Mouse (Mus musculus): ENCODE data around the gene Marco. TPM values are rescaled to one million over a fixed set of nuclear protein-coding genes. Genes with fewer than 3 reads are reported as not detected.

Gene Marco
- polyA plus RNA-seq (2016; fragmentation: Nextera tagmentation; extraction: Ambion mirVana): 11.9 and 13.0 TPM in 2 replicates

DNA sequence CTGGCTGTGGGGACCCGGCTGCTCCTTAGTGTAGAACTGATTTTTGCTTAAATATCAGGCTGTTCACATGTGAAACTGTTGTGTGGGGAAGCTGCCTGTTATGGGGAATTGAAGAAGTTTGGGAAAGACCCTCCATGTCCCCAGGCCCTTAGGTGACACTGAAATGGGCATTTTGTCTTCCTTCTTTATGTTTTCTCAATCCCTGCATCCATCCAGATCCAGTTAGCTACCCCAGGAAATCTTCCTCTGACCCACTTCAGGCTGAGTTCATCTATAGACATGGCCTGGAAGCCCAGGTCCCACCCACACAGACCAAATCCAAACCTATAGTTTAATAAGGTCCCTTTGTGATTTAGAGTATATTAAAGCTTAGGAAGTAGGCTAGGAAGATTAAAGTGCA lies at the start of gene Marco:
Marco (minus strand) TSS at position 101 of the 400 bp plus-strand sequence.
- WGBS (ENCODE audit: insufficient replicate concordance): 38% methylated on average over 1 of the region's 1 CpGs
- Histone ChIP-seq H3K36me3 (no peaks in the 10 kb centered on the region), H3K4me3 (no peak within 1 kb of the TSS), H3K9ac (no peak within 1 kb of the TSS), H3K27ac (no peak within 1 kb of the TSS), H3K4me2 (no peak within 1 kb of the TSS), H3K27me3 (replicated peaks) (no peaks in the 10 kb centered on the region), H3K9me3 (replicated peaks) (no peaks in the 10 kb centered on the region), H3K4me1 (no peaks in the 10 kb centered on the region)
- no peak for ATAC-seq

DNA sequence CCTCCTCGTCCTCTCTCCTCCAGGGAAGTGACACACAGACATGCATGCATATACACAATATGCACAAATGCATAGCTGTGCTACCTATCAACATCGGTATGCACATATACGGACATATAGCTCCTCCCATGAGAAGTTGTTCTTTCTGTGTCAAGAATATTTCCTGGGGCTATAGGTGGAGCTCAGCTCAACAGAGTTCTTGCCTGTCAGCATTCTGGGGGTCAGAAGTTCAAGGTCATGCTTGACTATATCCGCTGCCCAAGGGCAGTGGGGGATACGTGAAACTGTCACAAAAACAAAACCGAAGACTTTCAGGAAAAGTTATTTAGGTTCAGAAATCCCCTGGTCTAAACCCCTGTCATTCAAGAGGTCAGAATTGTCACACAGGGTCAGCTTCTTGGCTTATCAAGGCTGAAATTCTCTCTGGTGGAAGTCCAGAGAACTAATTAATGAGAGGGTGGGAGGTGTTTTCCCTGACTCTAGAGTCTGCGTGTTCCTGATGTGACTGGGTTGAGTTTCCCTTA lies 34.7 kb upstream of the Marco start:
- Histone ChIP-seq H3K27ac (no peak overlapping the region), H3K4me1 (no peaks in the 10 kb centered on the region), H3K4me2 (no peak overlapping the region), H3K36me3 (no peaks in the 10 kb centered on the region), H3K9me3 (replicated peaks) (no peaks in the 10 kb centered on the region), H3K27me3 (replicated peaks) (no peaks in the 10 kb centered on the region), H3K9ac (no peak overlapping the region), H3K4me3 (no peak overlapping the region)
- 69% methylated on average over 7 of the region's 7 CpGs for WGBS (ENCODE audit: insufficient replicate concordance)
- ATAC-seq: no peak

DNA sequence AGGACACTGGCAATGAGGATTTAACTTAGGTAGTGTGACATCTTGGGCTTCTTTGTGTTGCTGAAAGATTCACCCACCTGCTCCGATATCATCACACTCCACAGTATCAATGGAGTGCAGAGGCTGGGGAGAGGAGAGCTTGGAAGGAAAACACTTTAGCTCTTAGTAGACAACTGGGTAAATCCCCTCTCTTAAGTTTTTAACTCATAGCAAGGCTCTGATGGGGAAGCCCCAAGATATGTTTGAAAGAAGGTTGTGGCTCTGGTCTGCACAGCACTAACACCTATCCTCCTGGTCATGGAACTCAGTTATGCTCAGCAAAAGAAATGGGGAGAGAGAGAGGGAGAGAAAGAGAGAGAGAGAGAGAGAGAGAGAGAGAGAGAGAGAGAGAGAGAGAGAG lies 32.2 kb upstream of the Marco start:
- Histone ChIP-seq H3K36me3 (no peaks in the 10 kb centered on the region), H3K9me3 (replicated peaks) (no peaks in the 10 kb centered on the region), H3K4me2 (no peak overlapping the region), H3K4me3 (no peak overlapping the region), H3K27ac (no peak overlapping the region), H3K9ac (no peak overlapping the region), H3K4me1 (no peaks in the 10 kb centered on the region), H3K27me3 (replicated peaks) (no peaks in the 10 kb centered on the region)
- ATAC-seq: no peak
- WGBS (ENCODE audit: insufficient replicate concordance): 56% methylated on average over 1 of the region's 1 CpGs

DNA sequence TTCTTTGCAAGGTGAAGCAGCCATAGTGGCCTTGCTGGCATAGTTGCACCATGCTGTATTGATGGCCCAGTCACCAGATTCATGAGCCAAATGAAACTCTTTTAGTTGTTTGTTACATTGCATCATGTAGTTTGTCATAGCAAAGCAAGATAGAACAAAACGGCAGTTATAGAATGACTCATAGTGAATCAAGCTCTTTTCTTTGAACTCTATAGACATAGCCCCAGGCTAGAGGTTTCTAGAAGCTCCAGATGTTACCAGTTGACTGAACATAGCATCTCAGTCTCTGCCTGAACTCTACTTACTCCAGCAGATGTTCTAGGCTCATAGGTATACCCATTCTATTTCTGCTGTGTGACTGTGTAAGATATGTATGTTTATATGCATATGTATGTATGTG lies 31.1 kb upstream of the Marco start:
- no peaks in the 10 kb centered on the region for H3K36me3 ChIP-seq
- H3K9me3 ChIP-seq (replicated peaks): no peaks in the 10 kb centered on the region
- H3K4me3 ChIP-seq: no peak overlapping the region
- H3K27ac ChIP-seq: no peak overlapping the region
- H3K9ac ChIP-seq: no peak overlapping the region
- H3K4me1 ChIP-seq: no peaks in the 10 kb centered on the region
- no peaks in the 10 kb centered on the region for H3K27me3 ChIP-seq (replicated peaks)
- no peak for ATAC-seq
- no peak overlapping the region for H3K4me2 ChIP-seq
- WGBS (ENCODE audit: insufficient replicate concordance): 65% methylated on average over 1 of the region's 1 CpGs

DNA sequence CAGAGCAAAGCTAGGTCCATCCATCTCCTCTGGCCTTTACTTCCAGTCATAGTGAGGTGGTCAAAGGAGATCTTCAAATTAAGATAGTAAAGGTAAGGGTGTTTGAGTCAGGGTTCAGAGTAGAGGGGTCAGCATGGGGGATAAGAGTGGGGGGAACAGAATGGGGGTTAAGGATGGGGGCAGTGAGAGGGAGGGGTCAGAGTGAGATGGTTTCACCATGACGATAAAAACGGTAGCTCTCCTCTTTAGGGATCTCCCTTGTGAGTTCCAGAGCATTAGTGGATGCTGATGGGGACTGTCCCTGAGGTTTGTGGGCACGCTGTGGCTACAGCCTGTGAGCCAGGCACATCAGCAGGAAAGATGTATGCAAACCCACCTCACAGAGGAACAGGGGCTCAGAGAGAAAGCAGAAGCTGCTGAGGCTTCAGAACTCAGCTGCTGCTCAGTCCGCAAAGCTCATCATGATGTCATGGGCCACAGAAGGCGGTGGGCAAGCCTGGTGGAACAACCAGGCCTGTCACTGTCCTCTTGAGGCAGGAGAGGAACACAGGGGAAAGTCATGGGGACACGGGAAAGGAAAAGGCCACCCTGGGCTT lies 27.6 kb upstream of the Marco start:
- H3K4me3 ChIP-seq: no peak overlapping the region
- no peak overlapping the region for H3K4me2 ChIP-seq
- WGBS (ENCODE audit: insufficient replicate concordance): 24% methylated on average over 6 of the region's 6 CpGs
- H3K9ac ChIP-seq: no peak overlapping the region
- H3K27me3 ChIP-seq (replicated peaks): no peaks in the 10 kb centered on the region
- no peak overlapping the region for H3K27ac ChIP-seq
- ATAC-seq: no peak
- no peaks in the 10 kb centered on the region for H3K36me3 ChIP-seq
- H3K4me1 ChIP-seq: no peaks in the 10 kb centered on the region
- H3K9me3 ChIP-seq (replicated peaks): no peaks in the 10 kb centered on the region

DNA sequence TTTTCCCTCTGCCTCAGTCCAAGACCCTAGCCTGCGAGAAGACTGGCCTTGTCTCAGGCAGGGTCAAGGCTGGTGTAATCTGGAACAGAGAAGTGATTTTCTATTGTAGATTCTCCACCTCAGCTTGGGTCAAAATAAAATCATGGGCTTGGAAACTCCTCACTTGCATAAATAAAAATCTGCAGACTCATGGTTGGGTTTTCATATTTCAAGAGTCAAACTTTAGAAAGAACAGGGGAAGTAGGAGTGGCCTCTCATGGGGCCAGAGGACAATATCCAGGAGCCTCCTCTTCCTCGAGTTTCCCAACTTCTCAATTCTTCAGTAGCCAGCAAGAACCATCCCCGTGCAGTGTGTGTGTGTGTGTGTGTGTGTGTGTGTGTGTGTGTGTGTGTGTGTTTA lies 26.9 kb upstream of the Marco start:
- H3K27ac ChIP-seq: no peak overlapping the region
- 33% methylated on average over 3 of the region's 3 CpGs for WGBS (ENCODE audit: insufficient replicate concordance)
- no peak for ATAC-seq
- H3K4me2 ChIP-seq: no peak overlapping the region
- no peaks in the 10 kb centered on the region for H3K9me3 ChIP-seq (replicated peaks)
- no peaks in the 10 kb centered on the region for H3K36me3 ChIP-seq
- no peak overlapping the region for H3K4me3 ChIP-seq
- H3K4me1 ChIP-seq: no peaks in the 10 kb centered on the region
- no peaks in the 10 kb centered on the region for H3K27me3 ChIP-seq (replicated peaks)
- H3K9ac ChIP-seq: no peak overlapping the region

DNA sequence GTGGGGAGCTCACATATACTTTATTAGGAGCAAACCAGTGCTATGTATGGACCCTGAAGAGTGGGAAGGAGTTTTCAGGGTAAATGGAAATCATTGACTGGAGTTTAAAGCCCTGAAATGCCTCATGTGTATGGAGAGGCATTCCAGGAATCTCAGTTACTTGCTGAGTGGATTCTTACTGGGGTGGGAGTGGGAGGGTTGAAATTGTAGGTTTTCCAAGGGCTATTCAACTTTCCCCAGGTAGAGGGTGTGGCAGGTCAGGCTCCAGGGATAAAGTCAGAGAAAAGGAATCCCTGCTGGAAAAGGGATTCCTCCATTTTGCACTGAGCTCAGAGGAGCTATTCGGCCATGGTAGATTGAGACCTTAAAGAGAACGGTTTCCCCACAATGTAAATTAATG lies 25.1 kb upstream of the Marco start:
- 60% methylated on average over 2 of the region's 2 CpGs for WGBS (ENCODE audit: insufficient replicate concordance)
- Histone ChIP-seq H3K9ac (no peak overlapping the region), H3K27me3 (replicated peaks) (no peaks in the 10 kb centered on the region), H3K9me3 (replicated peaks) (no peaks in the 10 kb centered on the region), H3K4me2 (no peak overlapping the region), H3K4me1 (no peaks in the 10 kb centered on the region), H3K36me3 (no peaks in the 10 kb centered on the region), H3K27ac (no peak overlapping the region), H3K4me3 (no peak overlapping the region)
- no peak for ATAC-seq

DNA sequence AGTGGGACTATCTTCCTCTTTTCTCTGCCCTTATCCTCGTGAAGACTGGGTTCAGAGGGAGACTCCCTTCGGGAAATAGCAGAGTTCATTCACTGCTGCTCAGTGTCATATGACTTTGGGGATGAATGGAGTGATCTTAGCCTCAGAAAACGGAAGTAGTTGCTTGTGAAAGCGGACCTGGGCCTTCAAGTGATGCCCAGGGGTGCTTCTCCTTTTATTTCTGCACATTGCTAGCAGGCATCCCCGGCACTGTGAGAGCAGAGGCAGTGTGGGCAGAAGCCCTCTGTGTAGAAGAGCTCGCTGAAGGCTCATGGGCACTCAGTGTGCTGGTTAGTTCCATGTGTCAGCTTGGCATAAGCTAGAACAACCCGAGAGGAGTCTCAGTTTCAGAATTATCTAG lies 12.8 kb upstream of the Marco start:
- Histone ChIP-seq H3K4me1 (no peaks in the 10 kb centered on the region), H3K27ac (no peak overlapping the region), H3K4me3 (no peak overlapping the region), H3K36me3 (no peaks in the 10 kb centered on the region), H3K9ac (no peak overlapping the region), H3K27me3 (replicated peaks) (no peaks in the 10 kb centered on the region), H3K4me2 (no peak overlapping the region), H3K9me3 (replicated peaks) (no peaks in the 10 kb centered on the region)
- 51% methylated on average over 7 of the region's 7 CpGs for WGBS (ENCODE audit: insufficient replicate concordance)
- ATAC-seq: no peak

DNA sequence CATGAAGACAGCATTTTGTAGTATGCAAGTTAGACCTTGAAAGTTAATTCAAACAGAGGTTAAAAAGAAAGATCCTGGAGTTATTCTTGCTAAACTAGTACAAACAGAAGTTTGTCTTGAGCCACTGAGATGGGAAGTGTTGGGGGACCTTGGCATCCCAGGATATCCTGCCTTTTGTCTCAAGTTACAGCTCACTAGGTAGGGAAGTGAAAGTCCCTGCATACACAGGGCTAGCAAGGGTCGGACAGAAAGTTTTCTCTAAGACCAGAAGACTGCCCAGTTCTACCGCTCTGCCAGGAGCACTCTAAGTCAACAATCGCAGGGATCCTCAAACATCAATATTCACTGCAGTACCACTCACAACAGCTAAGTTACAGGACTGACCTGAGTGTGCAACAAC lies 5.5 kb upstream of the Marco start:
- Histone ChIP-seq H3K4me3 (no peak overlapping the region), H3K9me3 (replicated peaks) (no peaks in the 10 kb centered on the region), H3K27me3 (replicated peaks) (no peaks in the 10 kb centered on the region), H3K4me1 (no peaks in the 10 kb centered on the region), H3K27ac (no peak overlapping the region), H3K9ac (no peak overlapping the region), H3K36me3 (no peaks in the 10 kb centered on the region), H3K4me2 (no peak overlapping the region)
- 49% methylated on average over 3 of the region's 3 CpGs for whole genome bisulfite sequencing (ENCODE audit: insufficient replicate concordance)
- no peak for ATAC-seq

DNA sequence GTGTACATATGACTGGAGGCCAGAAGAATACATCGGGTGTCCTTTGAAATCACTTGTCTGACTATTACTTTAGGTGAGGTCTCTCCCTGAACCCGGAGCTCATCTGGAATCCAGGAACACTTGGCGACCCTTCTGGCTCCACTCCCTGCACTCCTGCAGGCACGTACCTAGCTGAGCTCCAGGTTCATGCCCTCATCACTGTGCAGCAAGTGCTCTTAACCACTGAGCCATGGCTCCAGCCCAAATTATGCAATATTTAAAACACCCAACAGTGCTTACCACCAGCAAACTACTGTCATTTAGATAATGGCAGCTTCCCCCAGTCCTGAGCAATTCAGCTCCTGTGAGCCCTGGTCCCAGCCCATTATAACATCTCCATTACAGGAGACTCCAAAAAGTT lies 4.2 kb upstream of the Marco start:
- H3K4me2 ChIP-seq: no peak overlapping the region
- H3K27ac ChIP-seq: no peak overlapping the region
- no peak overlapping the region for H3K9ac ChIP-seq
- H3K4me1 ChIP-seq: no peaks in the 10 kb centered on the region
- no peak for ATAC-seq
- 77% methylated on average over 4 of the region's 4 CpGs for WGBS (ENCODE audit: insufficient replicate concordance)
- H3K4me3 ChIP-seq: no peak overlapping the region
- H3K36me3 ChIP-seq: no peaks in the 10 kb centered on the region
- H3K27me3 ChIP-seq (replicated peaks): no peaks in the 10 kb centered on the region
- no peaks in the 10 kb centered on the region for H3K9me3 ChIP-seq (replicated peaks)

DNA sequence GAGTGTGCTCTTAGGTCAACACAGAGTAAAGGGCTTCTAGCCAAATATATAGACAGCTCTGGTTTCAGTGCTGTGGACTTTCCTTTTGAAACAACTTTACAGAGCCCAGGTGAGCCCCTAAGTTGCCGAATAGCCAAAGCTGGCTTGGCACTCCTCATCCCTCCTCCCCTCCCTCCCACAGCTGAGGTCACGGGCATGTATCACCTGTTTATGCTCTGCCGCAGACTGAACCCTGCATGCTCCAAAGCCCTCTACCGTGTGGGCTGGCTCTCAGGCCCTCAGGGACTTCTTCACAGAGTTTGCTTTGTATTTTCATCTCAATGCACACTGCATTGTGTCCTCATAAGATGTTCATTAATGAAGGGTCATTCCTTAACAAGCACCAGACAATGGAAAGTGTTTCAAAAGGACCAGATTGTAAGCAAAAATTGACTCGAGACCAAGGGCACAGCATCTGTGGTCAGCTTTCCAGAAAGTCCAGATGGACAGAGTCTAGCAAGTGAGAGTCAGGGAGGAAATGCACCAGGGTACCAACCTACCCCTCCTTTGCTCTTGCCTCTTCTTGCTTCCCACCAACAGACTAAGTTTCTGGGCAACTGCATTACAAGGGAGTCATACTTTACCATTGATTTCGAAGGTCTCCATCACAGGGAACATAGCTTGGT lies 646 bp downstream of the Marco start:
- Histone ChIP-seq H3K4me1 (no peaks in the 10 kb centered on the region), H3K9ac (no peak overlapping the region), H3K27me3 (replicated peaks) (no peaks in the 10 kb centered on the region), H3K9me3 (replicated peaks) (no peaks in the 10 kb centered on the region), H3K4me3 (no peak overlapping the region), H3K4me2 (no peak overlapping the region), H3K27ac (no peak overlapping the region), H3K36me3 (no peaks in the 10 kb centered on the region)
- no peak for ATAC-seq
- 50% methylated on average over 6 of the region's 6 CpGs for WGBS (ENCODE audit: insufficient replicate concordance)

DNA sequence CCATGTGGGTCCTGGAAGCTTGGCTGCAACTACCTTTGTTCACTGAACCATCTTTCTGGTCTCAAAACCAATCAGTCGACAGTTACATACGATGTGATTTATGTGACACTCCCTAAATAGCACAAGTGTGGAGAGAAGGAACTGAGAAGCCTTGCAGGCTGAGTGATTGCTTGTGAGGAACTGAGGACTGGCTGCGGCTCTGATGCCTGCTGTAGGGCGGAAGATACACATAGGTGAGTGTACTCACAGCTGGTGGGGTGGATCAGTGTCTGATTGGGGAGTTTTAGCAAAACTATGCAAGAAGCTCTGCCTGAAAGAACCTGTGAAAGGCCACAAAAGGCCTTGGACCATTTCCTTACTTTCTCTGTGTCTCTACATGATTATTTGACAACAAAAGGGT lies 3.3 kb downstream of the Marco start:
- 54% methylated on average over 4 of the region's 4 CpGs for WGBS (ENCODE audit: insufficient replicate concordance)
- Histone ChIP-seq H3K36me3 (no peaks in the 10 kb centered on the region), H3K9me3 (replicated peaks) (no peaks in the 10 kb centered on the region), H3K4me2 (no peak overlapping the region), H3K27me3 (replicated peaks) (no peaks in the 10 kb centered on the region), H3K4me1 (no peaks in the 10 kb centered on the region), H3K4me3 (no peak overlapping the region), H3K9ac (no peak overlapping the region), H3K27ac (no peak overlapping the region)
- ATAC-seq: no peak

DNA sequence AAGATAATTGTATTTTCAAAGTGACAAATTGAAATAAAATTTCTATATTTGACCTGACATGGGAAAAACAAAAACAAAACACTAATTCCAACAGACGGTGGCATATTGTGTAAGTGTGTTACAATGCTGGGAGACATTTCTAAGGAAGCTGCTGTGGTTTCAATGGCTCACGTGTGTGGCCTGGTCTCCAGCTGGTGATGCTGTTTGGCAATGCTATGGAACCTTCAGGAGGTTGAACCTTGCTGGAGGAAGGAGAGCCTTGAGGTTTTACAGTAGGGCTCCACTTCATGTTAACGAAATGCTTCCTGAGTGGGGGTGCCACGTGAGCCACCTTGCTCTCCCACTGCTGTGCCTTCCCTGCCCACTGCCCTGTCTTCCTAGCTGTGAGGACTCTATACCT lies 6.8 kb downstream of the Marco start:
- Histone ChIP-seq H3K9ac (no peak overlapping the region), H3K4me3 (no peak overlapping the region), H3K27ac (no peak overlapping the region), H3K4me2 (no peak overlapping the region), H3K4me1 (no peaks in the 10 kb centered on the region), H3K9me3 (replicated peaks) (no peaks in the 10 kb centered on the region), H3K36me3 (no peaks in the 10 kb centered on the region), H3K27me3 (replicated peaks) (no peaks in the 10 kb centered on the region)
- 37% methylated on average over 4 of the region's 4 CpGs for WGBS (ENCODE audit: insufficient replicate concordance)
- ATAC-seq: no peak

All from liver, embryonic 12.5 days (tissue).